Mouse (Mus musculus): ENCODE data around the gene Cd70. TPM values are rescaled to one million over a fixed set of nuclear protein-coding genes. Genes with fewer than 3 reads are reported as not detected.
A peak's percentile ranks its signal among the peaks of the same experiment; 100 is the strongest.

The Cd70 gene
- polyA plus RNA-seq, 1 experiment from 2014 or later: not detected

DNA sequence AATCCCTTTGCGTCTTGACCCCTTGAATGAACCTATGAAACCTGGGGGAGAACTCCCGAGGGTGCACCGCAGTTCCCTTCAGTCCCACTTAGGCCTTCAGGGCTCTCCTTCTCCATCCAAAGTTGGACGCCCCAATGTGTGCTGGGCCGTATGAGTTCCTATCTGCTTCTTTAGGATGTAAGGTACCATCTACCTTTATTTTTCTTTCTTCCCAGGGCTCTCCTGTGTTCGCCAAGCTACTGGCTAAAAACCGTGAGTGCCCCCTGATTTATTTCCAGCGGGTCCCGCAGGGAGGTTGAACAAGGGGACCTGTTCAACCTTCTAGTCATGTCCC, 43.6 kb downstream of the Cd70 start:
- H3K4me2 ChIP-seq (ENCODE audit: low read depth, low read length): peak overlapping the region; percentile 73
- peak overlapping the region; percentile 45 for H3K4me3 ChIP-seq (ENCODE audit: low read depth, low read length)
- WGBS (ENCODE audit: insufficient replicate concordance): 18% methylated on average over 9 of the region's 9 CpGs
- H3K27ac ChIP-seq (ENCODE audit: low read depth): no peak overlapping the region
- H3K9ac ChIP-seq (replicated peaks): no peak overlapping the region
- no peaks in the 10 kb centered on the region for H3K9me3 ChIP-seq (ENCODE audit: low read length)
- no peak for TF ChIP-seq CTCF (IDR thresholded peaks at IDR 0.05; ENCODE audit: low read depth)
- TF ChIP-seq EP300 (IDR thresholded peaks at IDR 0.05; ENCODE audit: low read depth): no peak
- no peaks in the 10 kb centered on the region for H3K36me3 ChIP-seq (replicated peaks; ENCODE audit: insufficient read depth, low read length)
- peaks cover 24% of the 10 kb centered on the region; the same call in 1 of the 2 replicates for H3K27me3 ChIP-seq (ENCODE audit: insufficient read depth, low read length)
- ATAC-seq (no peak), DNase-seq (no peak)
- H3K4me1 ChIP-seq (ENCODE audit: insufficient read depth): peaks cover 10% of the 10 kb centered on the region; the same call in 1 of the 2 replicates

DNA sequence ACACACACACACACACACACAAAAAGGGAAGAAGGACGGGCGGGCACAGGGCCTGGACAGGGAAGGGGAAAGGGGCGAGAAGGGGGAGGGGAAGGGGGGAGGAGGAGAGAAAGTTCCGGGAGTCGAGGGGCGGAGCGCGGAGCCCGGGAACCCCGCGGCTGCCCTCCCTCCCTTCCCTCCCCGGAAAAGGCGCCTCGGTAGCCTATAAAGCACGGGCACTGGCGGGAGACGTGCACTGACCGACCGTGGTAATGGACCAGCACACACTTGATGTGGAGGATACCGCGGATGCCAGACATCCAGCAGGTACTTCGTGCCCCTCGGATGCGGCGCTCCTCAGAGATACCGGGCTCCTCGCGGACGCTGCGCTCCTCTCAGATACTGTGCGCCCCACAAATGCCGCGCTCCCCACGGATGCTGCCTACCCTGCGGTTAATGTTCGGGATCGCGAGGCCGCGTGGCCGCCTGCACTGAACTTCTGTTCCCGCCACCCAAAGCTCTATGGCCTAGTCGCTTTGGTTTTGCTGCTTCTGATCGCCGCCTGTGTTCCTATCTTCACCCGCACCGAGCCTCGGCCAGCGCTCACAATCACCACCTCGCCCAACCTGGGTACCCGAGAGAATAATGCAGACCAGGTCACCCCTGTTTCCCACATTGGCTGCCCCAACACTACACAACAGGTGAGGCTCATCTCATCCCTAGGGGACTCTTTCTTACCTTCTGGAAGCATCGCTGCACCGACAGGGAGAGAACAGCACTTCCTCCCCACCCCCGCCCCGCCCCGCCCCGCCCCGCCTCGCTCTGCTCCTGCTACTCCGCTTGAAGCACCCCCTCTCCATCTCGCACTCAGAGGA, 44.2 kb downstream of the Cd70 start, which contains the start of gene Tnfsf9:
TSS of gene Tnfsf9 (plus strand) at position 145 of the 854 bp plus-strand sequence.
- Histone ChIP-seq H3K4me1 (ENCODE audit: insufficient read depth) (peaks cover 10% of the 10 kb centered on the region; the same call in 1 of the 2 replicates), H3K9me3 (ENCODE audit: low read length) (no peaks in the 10 kb centered on the region), H3K27me3 (ENCODE audit: insufficient read depth, low read length) (peaks cover 24% of the 10 kb centered on the region; the same call in 1 of the 2 replicates), H3K9ac (replicated peaks) (peak within 1 kb of the TSS; percentile 39; the same call in 1 of the 2 replicates), H3K4me3 (ENCODE audit: low read depth, low read length) (peak within 1 kb of the TSS; percentile 45), H3K27ac (ENCODE audit: low read depth) (no peak within 1 kb of the TSS), H3K36me3 (replicated peaks; ENCODE audit: insufficient read depth, low read length) (no peaks in the 10 kb centered on the region), H3K4me2 (ENCODE audit: low read depth, low read length) (peak within 1 kb of the TSS; percentile 73)
- DNase-seq (peak; percentile 54), ATAC-seq (peak; percentile 36; the same call in 1 of the 2 replicates)
- WGBS (ENCODE audit: insufficient replicate concordance): under 1% methylated on average over 53 of the region's 61 CpGs
- TF ChIP-seq EP300 (IDR thresholded peaks at IDR 0.05; ENCODE audit: low read depth) (no peak), CTCF (IDR thresholded peaks at IDR 0.05; ENCODE audit: low read depth) (no peak)

DNA sequence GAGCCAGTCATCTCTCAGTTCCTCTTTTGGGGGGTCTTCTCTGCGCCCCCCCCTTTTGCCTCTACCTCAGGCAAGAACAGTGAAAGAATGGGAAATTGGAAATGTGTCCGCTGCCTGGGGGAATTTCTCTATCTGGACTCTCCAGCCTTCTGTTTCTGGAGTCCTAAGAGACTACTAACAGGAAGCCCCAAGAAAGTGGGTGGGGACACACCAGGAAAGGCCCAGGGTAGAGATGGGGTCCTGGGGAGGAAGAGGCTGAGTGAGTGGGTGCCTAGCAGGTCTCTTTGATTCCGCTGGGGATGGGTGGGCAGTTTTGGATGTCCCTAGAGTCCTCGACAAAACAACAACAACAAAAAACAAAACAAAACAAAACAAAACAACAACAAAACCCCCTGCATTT, 45.1 kb downstream of the Cd70 start:
- Histone ChIP-seq H3K9ac (replicated peaks) (no peak overlapping the region), H3K27me3 (ENCODE audit: insufficient read depth, low read length) (peaks cover 24% of the 10 kb centered on the region; the same call in 1 of the 2 replicates), H3K4me2 (ENCODE audit: low read depth, low read length) (peak overlapping the region; percentile 73), H3K27ac (ENCODE audit: low read depth) (no peak overlapping the region), H3K36me3 (replicated peaks; ENCODE audit: insufficient read depth, low read length) (no peaks in the 10 kb centered on the region), H3K4me3 (ENCODE audit: low read depth, low read length) (peak overlapping the region; percentile 45), H3K4me1 (ENCODE audit: insufficient read depth) (peaks cover 15% of the 10 kb centered on the region; the same call in 1 of the 2 replicates), H3K9me3 (ENCODE audit: low read length) (no peaks in the 10 kb centered on the region)
- no peak for ATAC-seq
- TF ChIP-seq EP300 (IDR thresholded peaks at IDR 0.05; ENCODE audit: low read depth) (no peak), CTCF (IDR thresholded peaks at IDR 0.05; ENCODE audit: low read depth) (no peak)
- 37% methylated on average over 4 of the region's 4 CpGs for WGBS (ENCODE audit: insufficient replicate concordance)
- DNase-seq: no peak

DNA sequence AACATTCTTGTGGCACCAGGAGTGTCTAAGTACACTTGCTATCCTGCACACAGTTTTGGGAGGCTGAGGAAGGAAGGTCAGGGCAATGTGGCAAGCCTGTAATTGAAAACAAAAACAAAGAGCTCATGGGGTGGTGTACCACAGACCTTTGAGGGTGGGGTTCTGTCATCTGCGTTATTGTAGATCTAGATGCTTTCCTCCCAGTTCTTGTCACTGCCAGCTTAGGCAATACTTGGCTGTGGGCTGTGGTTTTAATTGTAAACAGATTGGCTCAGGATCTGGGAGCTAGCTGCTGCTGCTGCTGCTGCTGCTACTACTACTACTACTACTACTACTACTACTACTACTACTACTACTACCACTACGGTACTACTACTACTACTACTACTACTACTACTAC, 47.3 kb downstream of the Cd70 start:
- 69% methylated on average over 2 of the region's 2 CpGs for WGBS (ENCODE audit: insufficient replicate concordance)
- TF ChIP-seq EP300 (IDR thresholded peaks at IDR 0.05; ENCODE audit: low read depth) (no peak), CTCF (IDR thresholded peaks at IDR 0.05; ENCODE audit: low read depth) (no peak)

DNA sequence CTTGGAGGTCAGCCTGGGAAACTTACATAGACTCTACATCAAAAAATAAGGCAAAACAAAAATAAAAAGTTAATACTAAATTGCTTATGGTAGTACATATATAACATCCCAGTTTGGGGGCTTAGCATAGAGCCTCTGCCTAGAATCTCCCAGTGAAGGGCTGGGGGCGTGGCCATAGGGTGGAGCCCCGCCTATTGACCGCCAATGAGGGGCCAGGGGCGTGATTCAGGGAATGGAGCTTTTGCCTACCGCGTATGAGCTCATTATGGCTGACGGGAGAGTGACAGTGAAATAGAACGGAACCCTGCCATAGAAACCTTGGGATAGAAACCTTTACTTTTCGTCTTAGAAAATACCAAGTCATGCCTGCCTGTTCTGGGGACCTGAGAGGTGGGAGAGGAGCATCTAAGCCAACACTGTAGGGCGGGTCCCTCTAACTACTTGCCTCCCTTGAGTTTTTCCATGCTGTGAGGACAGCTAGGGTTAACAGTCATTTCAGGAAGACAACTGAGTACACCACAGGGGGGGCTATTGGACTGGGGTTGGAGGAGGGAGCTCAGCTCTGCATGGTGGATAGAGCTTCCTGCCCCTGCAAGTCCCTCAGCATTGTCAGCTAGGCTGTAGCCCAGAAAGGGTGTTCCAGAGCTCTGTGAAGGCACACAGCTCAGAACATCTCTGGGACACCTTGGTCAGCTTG, 49.8 kb downstream of the Cd70 start:
- Histone ChIP-seq H3K9me3 (ENCODE audit: low read length) (no peaks in the 10 kb centered on the region), H3K9ac (replicated peaks) (no peak overlapping the region), H3K27me3 (ENCODE audit: insufficient read depth, low read length) (peaks cover 6% of the 10 kb centered on the region; the same call in 1 of the 2 replicates), H3K4me1 (ENCODE audit: insufficient read depth) (peaks cover 9% of the 10 kb centered on the region; the same call in 1 of the 2 replicates), H3K27ac (ENCODE audit: low read depth) (no peak overlapping the region), H3K4me2 (ENCODE audit: low read depth, low read length) (peak overlapping the region; percentile 36; the same call in 1 of the 2 replicates), H3K36me3 (replicated peaks; ENCODE audit: insufficient read depth, low read length) (no peaks in the 10 kb centered on the region), H3K4me3 (ENCODE audit: low read depth, low read length) (no peak overlapping the region)
- TF ChIP-seq EP300 (IDR thresholded peaks at IDR 0.05; ENCODE audit: low read depth): no peak
- TF ChIP-seq CTCF (IDR thresholded peaks at IDR 0.05; ENCODE audit: low read depth): peak; percentile 19
- 13% methylated on average over 10 of the region's 10 CpGs for WGBS (ENCODE audit: insufficient replicate concordance)
- ATAC-seq (peak; percentile 41; the same call in 1 of the 2 replicates), DNase-seq (peak; percentile 62)

More for the DNA sequence above, 47.3 kb downstream of the Cd70 start:
- H3K9me3 ChIP-seq (ENCODE audit: low read length): no peaks in the 10 kb centered on the region
- H3K27me3 ChIP-seq (ENCODE audit: insufficient read depth, low read length): peaks cover 24% of the 10 kb centered on the region; the same call in 1 of the 2 replicates
- no peak overlapping the region for H3K9ac ChIP-seq (replicated peaks)
- DNase-seq: no peak
- peaks cover 15% of the 10 kb centered on the region; the same call in 1 of the 2 replicates for H3K4me1 ChIP-seq (ENCODE audit: insufficient read depth)
- H3K36me3 ChIP-seq (replicated peaks; ENCODE audit: insufficient read depth, low read length): no peaks in the 10 kb centered on the region
- no peak overlapping the region for H3K4me3 ChIP-seq (ENCODE audit: low read depth, low read length)
- no peak overlapping the region for H3K4me2 ChIP-seq (ENCODE audit: low read depth, low read length)
- ATAC-seq: no peak
- H3K27ac ChIP-seq (ENCODE audit: low read depth): no peak overlapping the region

DNA sequence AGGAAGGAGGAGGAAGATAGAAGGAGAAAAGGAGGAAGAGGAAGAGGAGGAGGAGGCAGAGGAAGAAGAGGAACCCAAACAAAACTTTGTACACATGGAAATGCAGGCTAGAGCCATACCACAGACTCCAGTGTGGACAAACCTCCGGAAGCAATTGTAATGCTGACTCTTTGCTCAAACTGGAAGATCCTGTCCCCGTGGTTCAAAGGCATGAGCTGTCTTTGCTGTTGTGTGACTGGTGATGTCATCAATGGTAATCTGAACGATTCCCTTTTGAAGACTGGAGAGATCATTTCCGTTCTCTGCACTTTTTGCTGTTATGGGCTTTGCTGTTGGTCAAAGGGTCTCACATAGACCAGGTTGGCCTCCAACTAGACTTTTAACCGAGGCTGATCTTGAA, 51.3 kb downstream of the Cd70 start:
- DNase-seq: no peak
- H3K27me3 ChIP-seq (ENCODE audit: insufficient read depth, low read length): no peaks in the 10 kb centered on the region
- H3K9ac ChIP-seq (replicated peaks): no peak overlapping the region
- no peaks in the 10 kb centered on the region for H3K36me3 ChIP-seq (replicated peaks; ENCODE audit: insufficient read depth, low read length)
- H3K27ac ChIP-seq (ENCODE audit: low read depth): no peak overlapping the region
- WGBS (ENCODE audit: insufficient replicate concordance): 52% methylated on average over 5 of the region's 5 CpGs
- H3K4me1 ChIP-seq (ENCODE audit: insufficient read depth): peaks cover 5% of the 10 kb centered on the region; the same call in 1 of the 2 replicates
- TF ChIP-seq EP300 (IDR thresholded peaks at IDR 0.05; ENCODE audit: low read depth) (no peak), CTCF (IDR thresholded peaks at IDR 0.05; ENCODE audit: low read depth) (no peak)
- no peak overlapping the region for H3K4me2 ChIP-seq (ENCODE audit: low read depth, low read length)
- H3K9me3 ChIP-seq (ENCODE audit: low read length): no peaks in the 10 kb centered on the region
- no peak overlapping the region for H3K4me3 ChIP-seq (ENCODE audit: low read depth, low read length)
- ATAC-seq: peak; percentile 31; the same call in 1 of the 2 replicates
